Mouse (Mus musculus) hindbrain, postnatal 0 days (tissue): ENCODE results near the gene Erc1. TPM values are rescaled to one million over a fixed set of nuclear protein-coding genes. Genes with fewer than 3 reads are reported as not detected.

Source experiments
- ATAC-seq: fragments of 200-750 bp; cut with Nextera tagmentation; 2 replicates; pipeline ENCODE4 v1.8.0; 2017; ENCODE audit warnings: mild to moderate bottlenecking, moderate TSS enrichment, moderate library complexity
- DNase-seq: peaks from one replicate; pipeline ENCODE4 v3.0.0-alpha.2; 2015; ENCODE audit warnings: low spot score
- H3K27ac ChIP-seq: fragments of 300-500 bp; sonication (generic); 2 replicates; pipeline ENCODE4 v1.5.1; 2014; ENCODE audit warnings: mild to moderate bottlenecking
- H3K27me3 ChIP-seq: fragments of 300-500 bp; sonication (generic); 2 replicates; pipeline ENCODE4 v1.6.1; 2014; ENCODE audit warnings: low read length, mixed read lengths; ENCODE audit not compliant: insufficient read depth
- H3K36me3 ChIP-seq: fragments of 300-500 bp; sonication (generic); 2 replicates; pipeline ENCODE4 v1.6.1; 2014; ENCODE audit warnings: low read length, mixed read lengths; ENCODE audit not compliant: insufficient read depth
- H3K4me1 ChIP-seq: fragments of 300-500 bp; sonication (generic); 2 replicates; pipeline ENCODE4 v1.6.1; 2014; ENCODE audit warnings: antibody characterized with exemption, low read length, mixed read lengths; ENCODE audit not compliant: insufficient read depth
- H3K4me2 ChIP-seq: fragments of 300-500 bp; sonication (generic); 2 replicates; pipeline ENCODE4 v1.6.1; 2014; ENCODE audit warnings: low read depth, mild to moderate bottlenecking, low read length, moderate library complexity, mixed read lengths
- H3K4me3 ChIP-seq: fragments of 300-500 bp; sonication (generic); 2 replicates; pipeline ENCODE4 v1.5.1; 2014; ENCODE audit warnings: low read length
- H3K9ac ChIP-seq: fragments of 300-500 bp; sonication (generic); replicated peaks from 2 replicates; pipeline ENCODE4 v1.6.1; 2014; ENCODE audit warnings: mild to moderate bottlenecking, low read length, moderate library complexity, mixed read lengths
- H3K9me3 ChIP-seq: fragments of 300-500 bp; sonication (generic); 2 replicates; pipeline ENCODE4 v1.6.1; 2016; ENCODE audit warnings: low read length, mixed read lengths
- CTCF ChIP-seq: IDR thresholded peaks from 2 replicates; pipeline ENCODE4 v1.5.1; 2016; ENCODE audit warnings: antibody characterized with exemption, control low read depth, low read depth
- WGBS: fragments of 180-500 bp; shearing (Covaris S2); extraction: QIAGEN DNeasy Blood & Tissue Kit; methylation state at CpG from one replicate; pipeline ENCODE4 v1.1.7; 2014; 5-methylcytosine and 5-hydroxymethylcytosine counted together
- polyA plus RNA-seq: library from polyadenylated mRNA; unstranded; fragments of >200 nt; fragmentation: Nextera tagmentation; extraction: Ambion mirVana; gene quantifications from 2 replicates; pipeline ENCODE4 v1.2.1, GENCODE M21; 2015
- total RNA-seq: library from RNA; depleted of rRNA; stranded (reverse); fragments of >200 nt; gene quantifications from 2 replicates; pipeline ENCODE4 v1.2.3, GENCODE M21; 2014; rRNA removed

The Erc1 gene
- total and polyA plus RNA-seq, 2 experiments from 2014 or later, result 51.4 to 73.6 TPM

DNA sequence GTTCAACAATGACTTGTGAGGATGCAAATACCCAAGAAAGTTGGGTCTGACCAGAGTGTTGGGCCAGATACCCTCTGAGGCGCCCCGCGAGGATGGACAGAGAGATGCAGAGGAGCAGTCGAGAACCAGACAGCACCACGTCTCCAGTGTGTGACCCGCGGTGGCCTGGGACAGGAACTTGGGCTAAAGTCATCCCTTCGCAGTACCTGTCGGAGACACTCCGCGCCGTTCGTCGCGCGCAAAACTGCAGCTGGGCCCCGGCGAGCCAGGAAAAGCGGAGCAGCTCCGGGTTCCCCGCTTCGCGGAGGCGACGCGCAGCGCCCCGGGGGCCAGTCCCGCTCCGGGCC lies 304.5 kb downstream of the Erc1 start:
- peak overlapping the region; percentile 81 for H3K4me2 ChIP-seq
- H3K4me3 ChIP-seq, result peak overlapping the region; percentile 65
- 0 out of 2 replicates have a peak, but pooled peaks cover 3% of the 10 kb centered on the region for H3K4me1 ChIP-seq
- H3K9ac ChIP-seq, result peak overlapping the region; percentile 65
- no peak overlapping the region for H3K27ac ChIP-seq
- H3K9me3 ChIP-seq, result no peaks in the 10 kb centered on the region
- TF ChIP-seq CTCF, result no peak; the same call in 1 of the 2 replicates
- peaks cover 13% of the 10 kb centered on the region for H3K27me3 ChIP-seq
- DNase-seq (peak; percentile 12), ATAC-seq (peak; percentile 19; the same call in 1 of the 2 replicates)
- H3K36me3 ChIP-seq, result no peaks in the 10 kb centered on the region
- WGBS, result 2% methylated on average over 30 of the region's 30 CpGs

DNA sequence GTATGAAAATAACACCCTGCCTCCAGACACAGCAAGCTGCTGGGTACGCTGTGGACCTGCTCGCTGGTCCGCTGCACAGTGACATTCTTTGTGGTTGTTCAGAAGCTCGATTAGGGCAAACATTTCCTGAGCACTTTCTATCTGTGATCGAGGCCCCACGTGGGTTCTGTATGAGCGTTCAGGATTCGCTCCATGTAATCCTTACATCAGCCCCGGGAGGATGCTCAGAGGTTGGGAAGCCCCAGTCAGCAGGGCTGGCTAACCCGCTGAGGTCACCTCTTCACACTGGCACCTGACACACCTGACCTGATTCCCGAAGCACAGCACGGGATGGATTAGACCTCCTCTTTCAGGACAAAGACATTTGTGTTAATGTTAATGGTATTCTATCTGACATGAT lies 312.1 kb downstream of the Erc1 start:
- Histone ChIP-seq H3K27me3 (no peaks in the 10 kb centered on the region), H3K4me3 (no peak overlapping the region), H3K36me3 (no peaks in the 10 kb centered on the region), H3K27ac (no peak overlapping the region), H3K9me3 (no peaks in the 10 kb centered on the region), H3K9ac (no peak overlapping the region), H3K4me2 (no peak overlapping the region), H3K4me1 (no peaks in the 10 kb centered on the region)
- no peak for TF ChIP-seq CTCF
- ATAC-seq, result no peak
- WGBS, result 75% methylated on average over 12 of the region's 12 CpGs
- DNase-seq, result no peak

DNA sequence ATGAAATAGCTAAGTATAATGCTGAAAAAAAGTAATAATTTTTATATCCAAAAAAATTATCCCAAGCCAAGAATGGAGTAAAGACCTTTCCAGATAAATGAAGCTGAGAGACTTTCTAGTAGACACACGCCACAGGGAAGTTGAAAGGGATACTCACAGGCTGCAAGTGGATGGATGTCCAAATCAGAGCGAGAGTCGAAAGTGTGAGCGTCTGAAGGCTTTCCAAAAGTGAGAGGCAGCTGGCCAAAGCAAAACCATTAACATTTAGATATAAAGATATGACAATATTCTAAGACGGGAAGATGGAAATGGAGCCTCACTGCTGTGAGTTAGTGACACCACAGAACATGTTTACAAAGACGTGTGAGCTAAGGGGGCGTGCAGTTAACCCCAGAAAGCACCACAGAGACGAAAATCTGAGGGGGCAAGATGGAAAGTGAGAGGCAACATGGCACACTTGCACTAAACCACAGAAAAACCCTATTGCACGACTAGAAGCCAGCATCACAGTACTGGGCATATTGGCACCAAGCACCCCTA lies 314.7 kb downstream of the Erc1 start:
- no peak for ATAC-seq
- Histone ChIP-seq H3K9me3 (no peaks in the 10 kb centered on the region), H3K4me3 (no peak overlapping the region), H3K4me2 (no peak overlapping the region), H3K4me1 (no peaks in the 10 kb centered on the region), H3K27me3 (no peaks in the 10 kb centered on the region), H3K9ac (no peak overlapping the region), H3K27ac (no peak overlapping the region), H3K36me3 (no peaks in the 10 kb centered on the region)
- no peak for TF ChIP-seq CTCF
- no peak for DNase-seq
- WGBS, result 79% methylated on average over 9 of the region's 9 CpGs

DNA sequence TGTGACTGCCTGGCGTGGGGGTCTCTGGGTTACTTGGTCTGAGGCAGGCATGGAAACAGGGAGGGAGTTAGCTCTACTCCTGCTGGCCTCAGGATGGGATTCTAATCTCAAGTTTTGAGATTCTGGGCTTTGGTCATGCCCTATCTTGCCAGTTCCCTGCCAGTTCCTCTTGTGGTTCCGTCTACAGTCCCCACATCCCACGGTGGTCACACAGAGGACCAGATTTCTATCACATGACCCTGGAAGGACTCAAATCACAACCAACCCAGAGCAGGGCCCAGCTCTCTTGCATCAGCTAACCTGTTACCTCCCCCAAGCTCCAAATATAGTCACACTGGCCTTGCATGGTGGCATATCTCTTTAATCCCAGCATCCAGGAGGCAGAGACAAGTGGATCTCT lies 318.3 kb downstream of the Erc1 start:
- Histone ChIP-seq H3K36me3 (no peaks in the 10 kb centered on the region), H3K4me1 (no peaks in the 10 kb centered on the region), H3K4me2 (no peak overlapping the region), H3K9ac (no peak overlapping the region), H3K27ac (no peak overlapping the region), H3K27me3 (no peaks in the 10 kb centered on the region), H3K4me3 (no peak overlapping the region), H3K9me3 (no peaks in the 10 kb centered on the region)
- ATAC-seq, result no peak
- TF ChIP-seq CTCF, result no peak
- 83% methylated on average over 3 of the region's 3 CpGs for WGBS
- no peak for DNase-seq

DNA sequence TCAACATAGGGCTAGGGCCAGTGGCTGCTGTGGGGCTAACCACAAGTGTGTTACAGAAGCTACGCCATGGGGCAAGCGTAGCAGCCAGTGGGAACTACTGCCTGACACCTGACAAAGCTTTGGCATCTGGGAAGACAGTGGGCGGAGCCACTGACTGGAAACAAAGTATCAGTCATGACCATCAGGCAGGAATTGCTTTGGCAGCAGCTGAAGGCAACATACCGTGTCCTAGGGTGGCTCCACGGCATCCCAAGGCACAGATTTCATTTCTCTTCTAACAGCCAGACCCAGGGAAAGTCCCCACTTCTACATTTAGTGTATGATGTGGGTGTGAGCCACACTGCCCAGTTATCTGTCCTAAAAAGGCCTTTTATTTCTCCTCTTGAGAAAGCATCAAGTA lies 321.5 kb downstream of the Erc1 start:
- 64% methylated on average over 5 of the region's 5 CpGs for WGBS

DNA sequence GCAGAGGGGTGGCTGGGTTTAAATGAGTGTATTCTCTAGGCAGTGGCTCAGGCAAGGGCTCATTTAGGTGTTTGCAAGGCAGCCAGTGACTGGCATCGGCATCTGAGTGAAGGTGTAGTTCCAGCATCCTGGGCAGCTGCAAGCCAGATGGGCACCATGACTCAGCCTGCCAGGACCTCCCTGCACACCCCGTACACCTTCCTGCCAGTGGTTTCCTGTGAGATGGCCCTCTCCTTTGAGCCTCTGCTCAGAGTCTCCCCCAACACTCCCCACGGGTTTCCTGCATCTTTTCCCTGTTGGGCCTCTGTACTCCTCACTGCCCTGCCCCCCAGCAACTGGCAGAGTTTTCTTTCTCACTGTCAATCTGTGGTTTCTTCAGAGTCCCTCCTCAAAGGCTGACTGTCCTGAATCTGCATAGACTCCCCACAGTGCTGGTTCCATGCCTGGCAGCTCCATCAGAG lies 326.0 kb downstream of the Erc1 start:
- Histone ChIP-seq H3K4me1 (0 out of 2 replicates have a peak, but pooled peaks cover 10% of the 10 kb centered on the region), H3K36me3 (no peaks in the 10 kb centered on the region), H3K27ac (peak overlapping the region; percentile 15; the same call in 1 of the 2 replicates), H3K9me3 (no peaks in the 10 kb centered on the region), H3K4me2 (no peak overlapping the region), H3K27me3 (no peaks in the 10 kb centered on the region), H3K9ac (no peak overlapping the region), H3K4me3 (no peak overlapping the region)
- no peak for TF ChIP-seq CTCF
- peak; percentile 6 for DNase-seq
- peak; percentile 27; the same call in 1 of the 2 replicates for ATAC-seq
- 32% methylated on average over 3 of the region's 3 CpGs for WGBS

More for the DNA sequence above, 321.5 kb downstream of the Erc1 start:
- no peak overlapping the region for H3K4me2 ChIP-seq
- no peak overlapping the region for H3K9ac ChIP-seq
- no peaks in the 10 kb centered on the region for H3K27me3 ChIP-seq
- no peak overlapping the region for H3K4me3 ChIP-seq
- no peak overlapping the region for H3K27ac ChIP-seq
- no peaks in the 10 kb centered on the region for H3K9me3 ChIP-seq
- ATAC-seq, result no peak
- TF ChIP-seq CTCF, result no peak
- H3K4me1 ChIP-seq, result 0 out of 2 replicates have a peak, but pooled peaks cover 10% of the 10 kb centered on the region
- no peak for DNase-seq
- H3K36me3 ChIP-seq, result no peaks in the 10 kb centered on the region

DNA sequence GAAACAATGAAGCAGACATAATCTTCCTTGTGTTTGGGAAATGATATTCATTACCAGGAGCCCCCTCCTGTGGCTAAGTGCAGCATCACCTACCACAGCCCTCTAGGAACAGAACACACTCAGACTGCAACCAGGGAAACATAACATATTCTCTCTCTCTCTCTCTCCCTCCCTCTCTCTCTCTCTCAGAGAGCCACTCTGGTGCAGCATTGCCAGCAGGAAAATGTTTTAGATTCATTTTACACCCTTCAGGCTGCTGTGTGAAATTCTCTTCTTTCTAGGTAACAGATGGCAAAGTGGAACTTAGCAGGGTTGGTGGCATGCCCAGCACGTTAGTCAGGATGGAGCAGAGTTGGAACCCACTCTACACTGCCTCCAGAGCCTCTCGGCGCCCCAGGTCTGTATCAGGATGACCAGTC lies 326.5 kb downstream of the Erc1 start:
- Histone ChIP-seq H3K4me3 (no peak overlapping the region), H3K4me1 (0 out of 2 replicates have a peak, but pooled peaks cover 10% of the 10 kb centered on the region), H3K9me3 (no peaks in the 10 kb centered on the region), H3K36me3 (no peaks in the 10 kb centered on the region), H3K27ac (peak overlapping the region; percentile 15; the same call in 1 of the 2 replicates), H3K9ac (no peak overlapping the region), H3K27me3 (no peaks in the 10 kb centered on the region), H3K4me2 (no peak overlapping the region)
- WGBS, result 34% methylated on average over 3 of the region's 3 CpGs
- DNase-seq, result peak; percentile 6
- 0 out of 2 replicates have a peak, but pooled peaks have one; percentile 47 for ATAC-seq
- peak; percentile 20; the same call in 1 of the 2 replicates for TF ChIP-seq CTCF

Other genes starting within 250 kb of the Erc1 start
- gene Rad52, start 54.5 kb upstream of the Erc1 start, total RNA-seq, result 26.6 and 28.3 TPM in 2 replicates
- 16.9 and 17.6 TPM in 2 replicates for gene Rad52, start 54.5 kb upstream of the Erc1 start, polyA plus RNA-seq
- 118 and 133 TPM in 2 replicates for gene Wnk1, start 190.5 kb upstream of the Erc1 start, total RNA-seq
- 42.7 and 42.8 TPM in 2 replicates for gene Wnk1, start 190.5 kb upstream of the Erc1 start, polyA plus RNA-seq
- gene Ninj2, start 245.2 kb upstream of the Erc1 start, total RNA-seq, result not detected in 2 replicates
- gene Ninj2, start 245.2 kb upstream of the Erc1 start, polyA plus RNA-seq, result not detected in 2 replicates